Mouse (Mus musculus): ENCODE measurements around the gene Ttc30a1.

DNA sequence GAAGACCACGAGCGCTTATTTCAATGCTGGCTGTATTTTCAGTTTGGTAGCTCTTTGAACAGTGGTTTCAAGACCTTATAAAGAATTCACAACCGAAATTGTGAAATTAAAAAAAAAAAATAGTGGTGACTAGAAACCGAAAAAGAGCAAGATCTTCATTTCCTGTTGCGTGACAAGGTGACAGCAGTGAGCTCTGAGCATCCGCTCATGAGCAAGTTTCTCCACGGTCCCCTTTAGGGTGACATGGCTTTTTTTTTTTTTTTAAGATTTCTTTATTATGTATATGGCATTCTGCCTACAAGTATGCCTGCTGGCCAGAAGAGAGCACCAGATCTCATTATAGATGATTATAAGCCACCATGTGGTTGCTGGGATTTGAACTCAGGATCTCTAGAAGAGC lies 33.7 kb upstream of the Ttc30a1 start:
- TF ChIP-seq GATA1 (IDR thresholded peaks at IDR 0.05; ENCODE audit: borderline replicate concordance, low read length): no peak
- TF ChIP-seq CTCF (IDR thresholded peaks at IDR 0.05; ENCODE audit: low read depth, low read length): no peak

Data from G1E (cell line).